Mouse (Mus musculus) heart, embryonic 16.5 days (tissue): Measurements from ENCODE around the gene Rfng. TPM values are rescaled to one million over a fixed set of nuclear protein-coding genes. Genes with fewer than 3 reads are reported as not detected.
"Not testable (repeated sequence)": the region's sequence is repeated elsewhere in the genome, so short reads cannot be mapped to it uniquely, and the experiment has no call there.

Source experiments
- ATAC-seq: fragments of 200-750 bp; cut with Nextera tagmentation; replicated peaks from 2 replicates; pipeline ENCODE4 v1.8.0; 2017; ENCODE audit warnings: moderate number of reproducible peaks; ENCODE audit not compliant: insufficient read depth, low FRiP score; ENCODE audit errors: extremely low read depth
- H3K27ac ChIP-seq: fragments of 300-500 bp; sonication (generic); 2 replicates; pipeline ENCODE4 v1.5.1; 2014; ENCODE audit warnings: mild to moderate bottlenecking, low read length, control low read depth, moderate library complexity
- H3K27me3 ChIP-seq: fragments of 300-500 bp; sonication (generic); 2 replicates; pipeline ENCODE4 v1.6.1; 2014; ENCODE audit warnings: low read length, mixed read lengths; ENCODE audit not compliant: control insufficient read depth, insufficient read depth
- H3K36me3 ChIP-seq: fragments of 300-500 bp; sonication (generic); 2 replicates; pipeline ENCODE4 v1.6.1; 2014; ENCODE audit not compliant: control insufficient read depth, insufficient read depth
- H3K4me1 ChIP-seq: fragments of 300-500 bp; sonication (generic); 2 replicates; pipeline ENCODE4 v1.6.1; 2014; ENCODE audit warnings: low read length, mixed read lengths; ENCODE audit not compliant: control insufficient read depth, insufficient read depth
- H3K4me2 ChIP-seq: fragments of 300-500 bp; sonication (generic); 2 replicates; pipeline ENCODE4 v1.6.1; 2014; ENCODE audit warnings: low read depth, mild to moderate bottlenecking, control low read depth, low read length
- H3K4me3 ChIP-seq: fragments of 300-500 bp; sonication (generic); 2 replicates; pipeline ENCODE4 v1.5.1; 2014; ENCODE audit warnings: mild to moderate bottlenecking, control low read depth, low read length
- H3K9ac ChIP-seq: fragments of 300-500 bp; sonication (generic); 2 replicates; pipeline ENCODE4 v1.6.1; 2014; ENCODE audit warnings: low read length, control low read depth
- H3K9me3 ChIP-seq: fragments of 300-500 bp; sonication (generic); replicated peaks from 2 replicates; pipeline ENCODE4 v1.6.1; 2016; ENCODE audit warnings: low read length; ENCODE audit not compliant: control insufficient read depth
- WGBS: fragments of 180-500 bp; shearing (Covaris S2); extraction: QIAGEN DNeasy Blood & Tissue Kit; methylation state at CpG from one replicate; pipeline ENCODE4 v1.1.7; 2014; 5-methylcytosine and 5-hydroxymethylcytosine counted together
- polyA plus RNA-seq: library from polyadenylated mRNA; unstranded; fragments of >200 nt; fragmentation: Nextera tagmentation; extraction: Ambion mirVana; gene quantifications from 2 replicates; pipeline ENCODE4 v1.2.1, GENCODE M21; 2015

Rfng gene
- polyA plus RNA-seq, 1 experiment from 2014 or later, result 28.4 TPM

GRCm38 (mm10) chr11:120799316-120799890, 15.4 kb upstream of the Rfng start:
- no peak overlapping the region; the same call in 1 of the 2 replicates for H3K4me2 ChIP-seq
- whole genome bisulfite sequencing, result 57% methylated on average over 6 of the region's 6 CpGs
- H3K27ac ChIP-seq, result no peak overlapping the region

GRCm38 (mm10) chr11:120798244-120798643, 14.2 kb upstream of the Rfng start:
- Histone ChIP-seq H3K9ac (no peak overlapping the region), H3K36me3 (peaks cover 3% of the 10 kb centered on the region; the same call in 1 of the 2 replicates), H3K27me3 (no peaks in the 10 kb centered on the region), H3K9me3 (no peaks in the 10 kb centered on the region), H3K4me3 (no peak overlapping the region), H3K27ac (no peak overlapping the region), H3K4me1 (peaks cover 19% of the 10 kb centered on the region), H3K4me2 (no peak overlapping the region)
- ATAC-seq, result no peak
- 70% methylated on average over 3 of the region's 3 CpGs for WGBS

More at GRCm38 (mm10) chr11:120799316-120799890, 15.4 kb upstream of the Rfng start:
- no peak overlapping the region for H3K4me3 ChIP-seq
- H3K9me3 ChIP-seq, result no peaks in the 10 kb centered on the region
- no peaks in the 10 kb centered on the region for H3K27me3 ChIP-seq
- 0 out of 2 replicates have a peak, but pooled peaks cover 2% of the 10 kb centered on the region for H3K36me3 ChIP-seq
- no peak for ATAC-seq
- H3K4me1 ChIP-seq, result peaks cover 19% of the 10 kb centered on the region
- no peak overlapping the region for H3K9ac ChIP-seq

- ATAC-seq, result peak; percentile 12
- H3K36me3 ChIP-seq, result peaks cover 11% of the 10 kb centered on the region
- peaks cover 19% of the 10 kb centered on the region for H3K4me1 ChIP-seq
- H3K4me3 ChIP-seq, result peak overlapping the region; percentile 99
- peak overlapping the region; percentile 74 for H3K9ac ChIP-seq
- H3K27me3 ChIP-seq, result no peaks in the 10 kb centered on the region
- peak overlapping the region; percentile 59 for H3K4me2 ChIP-seq
- H3K27ac ChIP-seq, result peak overlapping the region; percentile 91
- WGBS, result 18% methylated on average over 8 of the region's 8 CpGs
- no peaks in the 10 kb centered on the region for H3K9me3 ChIP-seq
Measured at GRCm38 (mm10) chr11:120796614-120796946, 12.6 kb upstream of the Rfng start.

GRCm38 (mm10) chr11:120795756-120796613, 12.0 kb upstream of the Rfng start, which contains the start of gene Dus1l:
Dus1l (minus strand) TSS chr11:120796403.
- Histone ChIP-seq H3K4me1 (peaks cover 19% of the 10 kb centered on the region), H3K4me2 (peak within 1 kb of the TSS; percentile 98), H3K27me3 (no peaks in the 10 kb centered on the region), H3K36me3 (peaks cover 13% of the 10 kb centered on the region), H3K9ac (peak within 1 kb of the TSS; percentile 99), H3K27ac (peak within 1 kb of the TSS; percentile 91), H3K9me3 (no peaks in the 10 kb centered on the region), H3K4me3 (peak within 1 kb of the TSS; percentile 99)
- peak; percentile 88 for ATAC-seq
- 2% methylated on average over 59 of the region's 59 CpGs for WGBS

GRCm38 (mm10) chr11:120792652-120793051, 8.6 kb upstream of the Rfng start:
- no peaks in the 10 kb centered on the region for H3K9me3 ChIP-seq
- peaks cover 12% of the 10 kb centered on the region for H3K4me1 ChIP-seq
- no peak overlapping the region for H3K4me2 ChIP-seq
- 95% methylated on average over 9 of the region's 9 CpGs for WGBS
- no peak overlapping the region for H3K4me3 ChIP-seq
- peaks cover 30% of the 10 kb centered on the region for H3K36me3 ChIP-seq
- H3K27me3 ChIP-seq, result no peaks in the 10 kb centered on the region
- ATAC-seq, result no peak
- H3K9ac ChIP-seq, result no peak overlapping the region
- no peak overlapping the region for H3K27ac ChIP-seq

GRCm38 (mm10) chr11:120789810-120790209, 5.8 kb upstream of the Rfng start:
- Histone ChIP-seq H3K36me3 (peaks cover 38% of the 10 kb centered on the region), H3K4me3 (no peak overlapping the region), H3K9me3 (no peaks in the 10 kb centered on the region), H3K27ac (no peak overlapping the region), H3K4me1 (peaks cover 6% of the 10 kb centered on the region), H3K9ac (no peak overlapping the region), H3K4me2 (no peak overlapping the region), H3K27me3 (no peaks in the 10 kb centered on the region)
- 94% methylated on average over 3 of the region's 3 CpGs for WGBS
- ATAC-seq, result no peak

GRCm38 (mm10) chr11:120789355-120789754, 5.3 kb upstream of the Rfng start:
- ATAC-seq, result no peak
- Histone ChIP-seq H3K36me3 (peaks cover 35% of the 10 kb centered on the region), H3K9ac (no peak overlapping the region), H3K4me2 (no peak overlapping the region), H3K4me3 (no peak overlapping the region), H3K27me3 (no peaks in the 10 kb centered on the region), H3K27ac (no peak overlapping the region), H3K4me1 (peaks cover 8% of the 10 kb centered on the region), H3K9me3 (no peaks in the 10 kb centered on the region)
- 88% methylated on average over 4 of the region's 4 CpGs for WGBS

GRCm38 (mm10) chr11:120788460-120788859, 4.5 kb upstream of the Rfng start:
- not testable (repeated sequence) for H3K4me3 ChIP-seq, ATAC-seq, H3K4me2 ChIP-seq, H3K4me1 ChIP-seq, H3K27me3 ChIP-seq, H3K9ac ChIP-seq, H3K9me3 ChIP-seq, H3K27ac ChIP-seq
- WGBS, result 85% methylated on average over 9 of the region's 10 CpGs
- peaks cover 35% of the 10 kb centered on the region for H3K36me3 ChIP-seq

- no peak for ATAC-seq
- H3K36me3 ChIP-seq, result peaks cover 22% of the 10 kb centered on the region
- WGBS, result 30% methylated on average over 9 of the region's 9 CpGs
- H3K9ac ChIP-seq, result peak overlapping the region; percentile 97
- H3K4me1 ChIP-seq, result peaks cover 12% of the 10 kb centered on the region
- H3K4me2 ChIP-seq, result peak overlapping the region; percentile 99
- peak overlapping the region; percentile 97 for H3K4me3 ChIP-seq
- H3K9me3 ChIP-seq, result no peaks in the 10 kb centered on the region
- H3K27ac ChIP-seq, result no peak overlapping the region
- H3K27me3 ChIP-seq, result no peaks in the 10 kb centered on the region
Measured at GRCm38 (mm10) chr11:120785145-120785544, 1.1 kb upstream of the Rfng start.
